Mouse (Mus musculus): ENCODE data around the gene Sertad1.

Gene Sertad1

DNA sequence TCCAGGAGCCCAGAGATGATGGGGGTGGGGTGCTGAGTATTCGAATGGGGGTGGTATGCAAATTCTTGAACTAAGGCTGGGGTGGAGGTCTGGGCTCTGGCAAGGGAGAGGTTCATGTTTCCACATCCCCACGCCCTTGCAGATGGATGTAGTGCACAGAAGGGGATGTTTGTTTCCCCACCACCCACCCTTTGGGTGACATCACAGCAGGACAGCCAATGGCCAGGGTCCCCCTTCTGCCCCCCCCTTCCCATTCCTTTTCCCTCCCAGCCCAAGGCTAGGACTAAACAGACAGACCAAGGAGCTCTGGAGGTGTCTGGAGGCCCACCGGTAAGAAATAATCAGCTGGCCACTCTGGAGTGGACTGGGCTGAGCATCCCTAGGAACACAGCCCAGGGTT lies 12.3 kb downstream of the Sertad1 start, which contains the start of gene Prx:
Gene Prx (plus strand): TSS at position 289 of the 400 bp plus-strand sequence.
- no peak for DNase-seq (ENCODE audit: low spot score in 2 of 2)

DNA sequence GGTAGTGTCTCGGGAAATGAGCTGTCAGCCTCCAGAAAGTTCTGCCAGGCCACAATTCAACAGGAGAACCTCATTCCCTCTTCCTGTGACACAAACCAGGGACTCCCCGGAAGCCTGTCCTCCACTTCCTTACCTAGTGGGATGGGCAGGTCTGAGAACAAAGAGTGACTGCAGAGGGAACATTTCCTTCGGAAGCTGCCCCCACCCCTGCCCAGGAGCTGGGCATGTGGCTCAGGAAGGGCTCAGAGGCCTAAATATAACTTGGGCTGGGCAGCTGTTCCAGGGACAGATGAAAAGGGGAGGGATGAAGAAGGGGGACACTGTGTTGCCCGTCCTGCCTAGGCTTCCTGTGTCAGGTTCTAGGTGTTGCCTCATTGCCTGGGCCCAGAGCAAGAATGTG lies 14.9 kb downstream of the Sertad1 start:
- no peak for DNase-seq (ENCODE audit: low spot score in 2 of 2)

DNA sequence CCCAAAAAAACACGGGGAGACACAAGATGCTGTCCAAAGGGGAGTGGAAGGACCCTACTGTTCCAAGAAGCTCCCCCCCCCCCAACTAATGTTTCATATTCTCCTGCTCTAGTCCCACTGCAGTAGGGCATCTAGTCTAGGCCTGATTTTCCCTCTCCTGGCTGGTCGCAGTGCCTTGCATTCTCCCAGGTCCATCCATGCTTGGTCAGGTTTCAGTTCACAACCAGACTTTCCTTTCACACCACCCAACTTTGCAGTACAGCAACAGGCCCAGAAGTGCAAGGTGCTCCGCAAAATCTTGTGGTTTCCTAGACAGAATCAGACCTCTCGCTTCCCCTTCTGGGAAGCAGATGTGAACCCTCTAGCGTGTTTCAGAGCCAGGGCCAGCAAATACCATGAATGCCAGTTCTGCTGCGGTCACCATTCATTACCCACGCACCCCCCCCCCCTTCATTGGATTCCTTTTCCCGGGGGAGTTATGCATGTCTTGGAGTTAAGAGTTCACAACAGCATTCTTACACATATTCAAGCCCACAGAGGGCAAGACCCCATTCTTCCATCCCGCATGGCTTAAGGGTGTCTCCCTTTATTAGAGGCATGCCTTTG lies 20.2 kb downstream of the Sertad1 start:
- no peak for DNase-seq (ENCODE audit: low spot score in 2 of 2)

DNA sequence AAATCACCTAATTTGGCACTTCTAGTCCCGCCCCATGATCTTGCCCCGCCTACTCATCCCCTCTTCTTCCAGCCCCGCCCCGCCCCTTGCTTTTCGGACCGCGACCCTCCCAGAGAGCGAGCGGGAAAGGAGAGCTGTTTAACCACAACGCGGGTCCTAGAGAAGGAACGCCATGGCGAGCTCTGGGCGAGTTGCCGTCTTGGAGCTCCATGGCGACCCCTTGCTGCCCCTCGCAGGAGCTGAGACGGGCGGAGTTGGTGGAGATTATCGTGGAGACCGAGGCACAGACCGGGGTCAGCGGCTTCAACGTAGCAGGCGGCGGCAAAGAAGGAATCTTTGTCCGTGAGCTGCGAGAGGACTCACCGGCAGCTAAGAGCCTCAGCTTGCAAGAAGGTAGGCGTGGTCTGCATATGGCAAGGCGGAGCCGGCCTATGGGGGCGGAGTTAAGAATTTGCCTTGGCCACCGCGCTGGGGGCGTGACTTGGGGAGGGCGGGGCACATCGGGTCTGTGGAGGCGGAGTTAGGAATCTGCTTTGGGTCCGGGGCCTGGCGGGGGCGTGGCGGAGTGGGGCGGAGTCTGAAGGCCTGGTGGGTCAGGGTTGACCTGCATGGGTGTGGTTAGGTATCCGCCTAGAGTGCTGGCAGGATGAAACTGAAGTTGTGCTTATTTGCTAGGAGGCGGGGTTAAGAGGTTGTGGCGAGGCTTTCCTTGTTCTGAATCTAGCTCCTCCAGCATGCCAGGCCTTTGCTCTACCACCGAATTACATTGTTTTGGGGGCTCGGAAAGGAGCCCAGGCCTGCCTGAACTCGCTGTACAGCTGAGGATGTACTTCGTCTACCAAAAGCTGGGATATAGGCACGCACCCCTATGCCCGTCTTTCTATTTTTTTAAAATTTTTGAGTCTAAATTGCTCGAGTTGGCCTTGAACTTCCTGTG lies 21.3 kb downstream of the Sertad1 start:
- DNase-seq (ENCODE audit: low spot score in 2 of 2), result peak; percentile 100

DNA sequence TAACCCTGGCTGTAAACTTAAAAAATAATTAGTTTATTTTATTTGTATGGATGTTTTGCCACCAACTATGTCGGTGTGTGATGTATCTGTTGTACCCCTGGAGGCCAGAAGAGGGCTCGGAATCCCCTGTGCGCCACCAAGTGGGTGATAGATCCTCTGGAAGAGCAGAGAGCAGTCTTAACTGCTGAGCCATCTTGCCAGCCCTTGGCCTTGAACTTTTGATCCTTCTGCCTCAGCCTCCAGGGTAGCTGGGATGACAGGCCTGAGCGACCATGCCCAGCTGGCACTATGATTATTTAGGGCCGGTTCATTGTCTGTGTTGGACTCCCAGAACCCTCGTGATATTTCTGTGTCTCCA lies 21.9 kb downstream of the Sertad1 start:
- peak; percentile 33 to 60 for DNase-seq (ENCODE audit: low spot score in 2 of 2)

DNA sequence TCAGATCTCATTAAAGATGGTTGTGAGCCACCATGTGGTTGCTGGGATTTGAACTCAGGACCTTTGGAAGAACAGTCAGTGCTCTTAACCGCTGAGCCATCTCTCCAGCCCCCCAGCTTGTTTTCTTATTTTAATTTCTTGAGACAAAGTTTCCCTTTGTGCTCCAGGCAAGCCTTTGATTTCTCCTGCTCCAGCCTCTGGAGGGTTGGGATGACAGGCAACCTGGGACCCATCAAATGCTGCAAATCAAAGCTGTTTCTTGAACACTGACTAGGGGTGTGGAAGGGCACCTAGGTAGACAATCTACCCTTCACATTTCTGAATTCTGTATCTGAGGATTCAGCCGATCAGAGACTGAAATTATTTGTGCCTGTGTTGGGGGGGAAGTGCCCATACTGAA lies 24.1 kb downstream of the Sertad1 start:
- no peak for DNase-seq (ENCODE audit: low spot score in 2 of 2)

DNA sequence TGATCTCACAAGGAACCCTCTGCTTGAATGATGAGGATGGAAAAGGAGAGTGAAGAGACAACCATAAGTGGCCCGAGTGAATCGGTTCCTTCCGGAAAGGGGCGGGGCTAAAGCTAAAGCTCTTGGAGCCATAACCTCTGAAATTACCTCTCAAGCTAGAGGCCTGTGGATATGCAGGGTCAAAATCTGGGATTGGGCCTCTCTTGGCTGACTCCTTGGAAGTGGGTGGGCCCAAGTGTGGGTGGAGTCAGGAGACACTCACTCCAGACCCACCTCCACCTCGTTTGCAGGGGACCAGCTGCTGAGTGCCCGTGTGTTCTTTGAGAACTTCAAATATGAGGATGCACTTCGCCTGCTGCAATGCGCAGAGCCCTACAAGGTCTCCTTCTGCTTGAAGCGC lies 28.3 kb downstream of the Sertad1 start:
- DNase-seq (ENCODE audit: low spot score in 2 of 2), result no peak

DNA sequence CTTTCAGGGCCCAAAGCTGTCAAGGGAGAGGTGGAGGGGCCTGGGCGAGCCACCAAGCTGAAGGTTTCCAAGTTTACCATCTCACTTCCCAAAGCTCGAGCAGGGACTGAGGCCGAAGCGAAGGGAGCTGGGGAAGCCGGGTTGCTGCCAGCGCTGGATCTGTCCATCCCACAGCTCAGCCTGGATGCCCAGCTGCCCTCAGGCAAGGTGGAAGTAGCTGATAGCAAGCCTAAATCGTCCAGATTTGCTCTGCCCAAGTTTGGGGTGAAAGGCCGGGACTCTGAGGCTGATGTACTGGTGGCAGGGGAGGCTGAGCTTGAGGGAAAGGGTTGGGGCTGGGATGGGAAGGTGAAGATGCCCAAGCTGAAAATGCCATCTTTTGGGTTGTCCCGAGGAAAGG lies 31.6 kb downstream of the Sertad1 start:
- DNase-seq (ENCODE audit: low spot score in 2 of 2), result no peak

DNA sequence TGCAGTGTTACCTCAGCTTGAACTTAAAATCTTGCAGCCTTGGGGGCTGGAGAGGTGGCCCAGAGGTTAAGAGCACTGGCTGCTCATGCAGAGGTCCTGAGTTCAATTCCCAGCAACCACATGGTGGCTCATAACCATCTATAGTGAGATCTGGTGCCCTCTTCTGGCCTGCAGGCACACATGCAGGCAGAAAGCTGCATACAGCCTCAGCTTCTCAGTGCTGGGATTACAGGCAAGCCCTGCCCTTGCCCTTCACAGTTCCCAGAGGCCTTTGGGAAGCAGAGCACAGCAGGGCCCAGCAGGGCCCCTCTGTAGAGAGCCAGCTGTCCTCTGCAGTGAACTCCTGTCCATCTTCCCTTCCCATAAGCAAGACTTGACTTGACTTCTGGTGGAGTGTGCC lies 33.4 kb downstream of the Sertad1 start:
- DNase-seq (ENCODE audit: low spot score in 2 of 2), result no peak

DNA sequence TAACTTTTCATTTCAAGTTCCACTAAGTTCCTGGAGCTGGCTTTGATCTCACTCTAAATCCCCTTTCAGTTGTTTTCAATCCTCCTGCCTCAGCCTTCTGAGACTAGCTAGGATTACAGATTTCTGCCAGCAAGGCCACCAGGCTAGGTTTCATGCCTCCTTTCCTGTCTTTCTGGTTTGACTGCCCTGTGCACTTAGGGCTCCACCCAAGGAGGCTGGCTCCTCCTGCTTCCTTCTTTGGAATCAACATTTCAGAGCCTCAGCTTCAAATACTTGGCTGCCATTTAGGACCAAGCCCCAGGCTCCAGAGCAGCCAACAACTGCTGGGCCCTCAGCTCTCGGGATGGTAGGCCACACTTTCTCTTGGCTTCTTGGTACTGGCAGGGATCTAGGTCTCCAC lies 33.9 kb downstream of the Sertad1 start:
- peak; percentile 22 to 23 for DNase-seq (ENCODE audit: low spot score in 2 of 2)

DNA sequence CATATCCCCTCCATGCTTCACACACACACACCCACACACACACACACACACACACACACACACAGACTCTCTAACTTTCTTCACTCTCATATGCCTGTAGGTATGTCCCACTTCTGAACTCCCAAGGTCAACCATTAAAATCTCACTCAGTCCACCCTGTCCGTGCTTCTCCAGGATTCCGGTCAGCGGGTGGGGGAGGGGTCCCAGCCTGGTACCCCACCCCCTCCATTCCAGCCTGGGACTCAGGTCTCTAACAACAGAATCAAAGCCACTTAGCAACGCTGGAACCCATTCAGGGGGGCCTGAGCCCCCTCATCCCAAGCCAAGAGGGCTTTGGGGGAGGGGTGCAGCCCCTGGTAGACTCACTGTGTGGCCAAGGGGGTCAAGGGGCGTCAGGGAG lies 36.3 kb downstream of the Sertad1 start, which contains the start of gene Hipk4:
Gene Hipk4 (plus strand): TSS at position 301 of the 400 bp plus-strand sequence.
- no peak for DNase-seq (ENCODE audit: low spot score in 2 of 2)

DNA sequence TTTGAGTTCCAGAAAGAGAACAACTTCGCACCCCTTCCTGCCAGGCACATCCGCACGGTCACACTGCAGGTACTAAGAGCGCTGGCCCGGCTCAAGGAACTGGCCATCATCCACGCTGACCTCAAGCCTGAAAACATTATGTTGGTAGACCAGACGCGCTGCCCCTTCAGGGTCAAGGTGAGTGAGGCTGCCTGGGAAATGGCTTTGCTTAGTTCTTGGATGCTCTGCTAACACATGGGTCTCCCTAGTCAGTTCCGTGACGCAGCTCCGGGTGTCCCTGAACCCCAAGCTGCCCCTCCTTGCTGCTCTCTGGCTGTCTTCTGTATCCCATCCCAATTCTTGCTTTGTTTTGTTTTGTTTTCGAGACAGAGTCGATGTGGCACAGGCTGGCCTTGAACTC lies 37.1 kb downstream of the Sertad1 start:
- no peak for DNase-seq (ENCODE audit: low spot score in 2 of 2)

DNA sequence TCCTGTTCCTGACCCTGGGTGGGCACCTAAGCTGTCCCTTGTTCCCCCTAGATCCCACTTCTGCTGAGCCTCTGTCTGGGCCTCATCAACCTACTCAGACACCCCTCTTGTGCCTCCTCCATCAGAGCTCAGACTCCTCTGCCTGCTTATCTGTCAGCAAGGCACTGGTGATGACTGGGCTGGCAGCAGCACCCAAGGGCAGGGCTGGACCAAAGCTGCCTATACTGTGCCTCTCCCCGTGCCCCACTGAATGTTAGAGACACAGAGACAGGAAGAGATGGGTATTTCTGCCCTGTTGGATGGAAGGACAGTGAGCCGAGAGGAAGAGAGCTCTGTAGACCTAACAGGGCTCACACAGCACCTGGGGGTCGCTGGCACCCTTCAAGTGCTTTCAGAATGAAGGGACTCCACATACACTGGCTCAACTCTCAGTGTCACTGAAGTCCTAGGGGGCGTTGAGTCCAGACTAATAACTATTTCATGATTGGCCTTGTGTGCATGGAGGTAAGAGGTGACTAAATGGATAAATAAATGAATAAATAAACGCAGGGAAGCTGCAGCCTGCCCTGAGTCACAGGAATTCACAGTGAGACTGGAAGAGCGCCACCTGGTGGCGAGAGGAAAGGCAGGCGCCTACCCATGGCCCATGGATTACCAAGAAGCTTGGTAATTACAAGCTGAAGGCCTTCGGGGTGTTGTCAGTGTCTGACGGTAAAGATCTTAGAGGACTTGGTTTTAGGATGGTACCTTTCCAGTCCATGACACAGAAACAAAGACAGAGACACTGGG lies 39.5 kb downstream of the Sertad1 start:
- DNase-seq (ENCODE audit: low spot score in 2 of 2), result peak; percentile 72 to 77

DNA sequence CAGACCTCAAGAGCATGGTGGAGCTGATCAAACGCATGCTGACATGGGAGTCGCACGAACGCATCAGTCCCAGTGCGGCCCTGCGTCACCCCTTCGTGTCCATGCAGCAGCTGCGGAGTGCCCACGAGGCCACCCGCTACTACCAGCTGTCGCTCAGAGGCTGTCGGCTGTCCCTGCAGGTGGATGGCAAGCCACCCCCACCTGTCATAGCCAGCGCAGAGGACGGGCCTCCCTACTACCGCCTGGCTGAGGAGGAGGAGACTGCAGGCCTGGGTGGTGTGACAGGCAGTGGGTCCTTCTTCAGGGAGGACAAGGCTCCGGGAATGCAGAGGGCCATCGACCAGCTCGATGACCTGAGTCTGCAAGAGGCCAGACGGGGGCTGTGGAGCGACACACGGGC lies 42.4 kb downstream of the Sertad1 start:
- no peak for DNase-seq (ENCODE audit: low spot score in 2 of 2)

DNA sequence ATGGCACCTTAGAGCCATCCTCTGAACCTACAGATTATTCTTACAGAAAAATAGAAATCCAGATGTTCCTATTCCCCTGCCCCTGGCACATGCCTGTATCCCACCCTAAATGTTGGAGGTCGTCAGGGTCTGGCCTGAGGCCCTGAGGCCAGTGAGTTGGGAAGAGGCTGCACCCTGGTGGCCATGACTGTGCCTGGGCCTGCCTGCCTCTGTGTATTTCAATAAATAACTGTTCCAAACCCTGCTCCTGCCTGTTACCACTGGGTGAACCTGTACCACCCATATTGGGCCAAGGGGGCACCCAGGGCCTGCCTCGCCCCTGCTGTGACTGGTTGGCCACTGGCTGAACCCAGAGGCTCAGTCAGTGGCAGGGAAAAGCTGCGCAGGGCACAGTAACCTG lies 44.2 kb downstream of the Sertad1 start:
- no peak for DNase-seq (ENCODE audit: low spot score in 2 of 2)

DNA sequence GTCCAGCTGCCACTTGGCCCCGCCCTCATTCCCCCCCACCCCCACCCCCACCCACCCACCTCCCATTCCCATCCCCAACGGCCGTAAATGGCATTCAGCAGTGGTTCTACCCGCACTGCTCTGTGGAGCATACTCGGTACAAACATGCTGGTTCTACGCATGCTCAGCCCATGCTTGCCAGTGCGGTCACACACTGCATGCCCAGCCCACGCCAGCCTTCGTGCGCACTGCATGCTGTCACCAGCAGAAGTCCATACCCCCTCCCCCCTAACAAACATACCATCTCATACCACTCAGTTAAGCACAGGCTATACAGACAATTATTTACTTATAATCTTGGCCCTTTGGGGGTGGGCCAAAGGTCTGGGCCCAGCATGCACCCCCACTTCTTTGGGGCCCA lies 45.0 kb downstream of the Sertad1 start:
- no peak for DNase-seq (ENCODE audit: low spot score in 2 of 2)

DNA sequence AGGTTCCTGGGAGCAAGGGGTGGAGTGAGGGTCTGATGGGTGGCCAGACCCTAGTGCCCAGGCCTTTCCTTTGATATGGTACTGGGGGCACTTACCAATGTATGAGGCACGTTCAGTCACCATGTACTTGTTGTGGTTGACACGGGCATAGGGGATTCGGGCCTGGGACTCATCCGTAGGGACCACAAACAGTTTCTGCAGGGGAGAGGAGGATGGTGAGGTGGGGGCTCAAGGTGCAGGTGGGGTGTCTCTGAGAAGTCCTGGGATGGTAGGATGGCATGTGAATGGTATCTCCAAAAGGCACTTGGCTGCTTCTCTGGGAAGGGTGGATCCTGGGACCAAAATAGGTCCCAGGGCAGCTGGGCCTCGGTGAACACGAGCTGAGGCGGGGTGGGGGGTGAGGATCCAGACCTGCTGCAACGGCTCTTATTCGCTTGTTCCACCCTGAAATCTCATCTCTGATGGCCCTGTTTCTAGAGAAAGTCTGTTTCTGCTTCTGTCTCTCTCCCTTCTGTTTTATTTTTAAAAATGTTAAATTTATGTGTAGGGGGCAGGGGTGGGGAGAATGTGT lies 45.9 kb downstream of the Sertad1 start:
- DNase-seq (ENCODE audit: low spot score in 2 of 2), result no peak

DNA sequence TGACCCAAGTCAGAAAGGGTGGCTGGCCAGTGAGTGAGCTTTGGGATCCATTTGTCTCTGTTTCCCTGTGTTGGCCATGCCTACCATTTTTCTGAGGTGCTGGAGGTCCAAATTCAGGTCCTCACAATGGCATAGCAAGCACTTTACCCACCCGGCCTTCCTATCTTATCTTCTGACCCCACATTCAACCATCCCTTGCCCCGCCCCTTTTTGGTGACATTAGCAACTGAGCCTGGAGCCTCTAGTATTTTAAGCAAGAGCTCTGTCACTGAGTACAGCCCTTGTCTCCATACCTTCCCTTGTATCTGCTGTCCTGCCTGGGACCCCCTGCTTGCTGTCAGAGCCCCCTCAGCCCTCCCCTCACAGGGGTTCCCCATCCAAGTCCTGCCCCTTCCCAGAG lies 48.7 kb downstream of the Sertad1 start:
- DNase-seq (ENCODE audit: low spot score in 2 of 2), result no peak

DNA sequence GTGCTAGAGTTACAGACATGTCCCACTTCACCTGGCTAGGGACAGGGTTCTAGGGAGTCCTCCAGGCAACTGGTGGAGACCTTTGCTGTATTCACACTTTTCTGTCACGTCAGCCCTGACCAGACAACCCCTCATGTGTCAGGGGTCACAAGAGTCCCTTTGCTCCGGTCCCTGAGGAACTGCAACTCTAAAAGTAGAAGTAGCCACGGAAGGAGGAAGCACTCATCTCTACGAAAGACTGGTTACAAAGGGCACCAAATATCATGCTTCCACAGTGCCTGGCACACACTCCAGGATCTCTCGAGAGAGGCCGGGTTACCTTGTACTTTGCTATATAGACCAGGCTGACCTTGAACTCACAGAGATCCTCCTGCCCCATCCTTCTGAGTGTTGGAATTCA lies 49.9 kb downstream of the Sertad1 start:
- DNase-seq (ENCODE audit: low spot score in 2 of 2), result no peak

DNA sequence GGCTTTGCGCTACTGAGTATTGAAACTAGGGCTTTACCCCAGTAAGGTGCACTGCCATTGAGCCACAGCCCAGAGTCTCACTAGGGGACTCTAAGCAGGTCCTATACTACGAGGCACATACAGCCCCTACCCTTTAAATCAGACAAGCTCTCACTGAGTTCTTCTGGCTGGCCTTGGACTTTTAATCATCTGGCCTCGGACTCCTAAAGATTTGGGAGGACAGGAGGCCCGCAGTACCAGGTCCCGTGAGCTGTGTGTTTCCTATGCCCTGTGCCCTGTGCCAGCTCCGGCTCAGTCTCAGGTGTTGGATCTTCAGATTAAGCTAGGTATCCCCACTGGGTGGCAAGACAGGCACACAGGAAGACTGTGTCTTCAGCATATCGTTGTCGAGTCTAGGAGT lies 51.3 kb downstream of the Sertad1 start:
- no peak for DNase-seq (ENCODE audit: low spot score in 2 of 2)

DNA sequence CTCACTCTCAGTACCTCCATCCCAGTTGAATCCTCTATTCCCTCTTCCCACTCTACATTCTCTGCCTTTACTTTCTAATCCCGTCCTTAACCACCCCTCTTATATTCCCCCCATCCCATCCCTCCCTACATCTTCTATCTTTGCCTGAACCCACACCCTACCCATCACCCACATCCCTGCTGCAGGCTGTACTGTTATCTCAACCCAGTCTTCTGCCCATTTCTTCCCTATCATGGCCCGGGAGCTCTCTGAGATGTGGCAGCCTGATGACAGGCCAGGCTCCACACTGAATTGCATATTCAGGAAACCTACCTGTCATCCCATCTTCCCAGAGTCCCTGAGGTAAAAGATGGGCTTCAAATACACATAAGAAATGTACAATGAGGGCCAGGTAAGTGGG lies 52.1 kb downstream of the Sertad1 start:
- no peak for DNase-seq (ENCODE audit: low spot score in 2 of 2)
